Mouse (Mus musculus): ENCODE measurements around the gene Hddc3. TPM values are rescaled to one million over a fixed set of nuclear protein-coding genes. Genes with fewer than 3 reads are reported as not detected.

Gene Hddc3
- polyA plus RNA-seq, 1 experiment from 2014 or later, result 25.4 TPM

- Histone ChIP-seq H3K4me1 (peaks cover 41% of the 10 kb centered on the region), H3K4me2 (replicated peaks) (peak overlapping the region; percentile 94), H3K9ac (replicated peaks) (peak overlapping the region; percentile 82), H3K4me3 (peak overlapping the region; percentile 84), H3K9me3 (no peaks in the 10 kb centered on the region), H3K27ac (replicated peaks) (peak overlapping the region; percentile 68), H3K36me3 (peaks cover 32% of the 10 kb centered on the region), H3K27me3 (no peaks in the 10 kb centered on the region)
- WGBS, result 3% methylated on average over 17 of the region's 17 CpGs
- no peak for ATAC-seq (replicated peaks)
These were observed 3.5 kb upstream of the Hddc3 start for GRCm38 (mm10) chr7:80339371-80339770.

- peak overlapping the region; percentile 82 for H3K9ac ChIP-seq (replicated peaks)
- H3K36me3 ChIP-seq, result peaks cover 25% of the 10 kb centered on the region
- no peaks in the 10 kb centered on the region for H3K9me3 ChIP-seq
- 1% methylated on average over 45 of the region's 45 CpGs for WGBS
- H3K27ac ChIP-seq (replicated peaks), result peak overlapping the region; percentile 92
- H3K27me3 ChIP-seq, result no peaks in the 10 kb centered on the region
- peak; percentile 97 for ATAC-seq (replicated peaks)
- H3K4me2 ChIP-seq (replicated peaks), result peak overlapping the region; percentile 94
- peaks cover 41% of the 10 kb centered on the region for H3K4me1 ChIP-seq
- H3K4me3 ChIP-seq, result peak overlapping the region; percentile 84
These were observed 2.9 kb upstream of the Hddc3 start for GRCm38 (mm10) chr7:80339793-80340628.

GRCm38 (mm10) chr7:80340793-80341192 is 2.1 kb upstream of the Hddc3 start, which contains the start of gene Unc45a:
Gene Unc45a, minus strand, starts transcription at chr7:80341005.
- Histone ChIP-seq H3K4me1 (peaks cover 39% of the 10 kb centered on the region), H3K27ac (replicated peaks) (peak within 1 kb of the TSS; percentile 92), H3K9me3 (no peaks in the 10 kb centered on the region), H3K9ac (replicated peaks) (peak within 1 kb of the TSS; percentile 82), H3K4me2 (replicated peaks) (peak within 1 kb of the TSS; percentile 94), H3K27me3 (no peaks in the 10 kb centered on the region), H3K36me3 (peaks cover 17% of the 10 kb centered on the region), H3K4me3 (peak within 1 kb of the TSS; percentile 84)
- WGBS, result 3% methylated on average over 11 of the region's 11 CpGs
- peak; percentile 30; the same call in 1 of the 2 replicates for ATAC-seq (replicated peaks)

- Histone ChIP-seq H3K4me1 (peaks cover 39% of the 10 kb centered on the region), H3K27ac (replicated peaks) (no peak overlapping the region), H3K27me3 (no peaks in the 10 kb centered on the region), H3K4me3 (no peak overlapping the region), H3K9ac (replicated peaks) (no peak overlapping the region), H3K36me3 (peaks cover 7% of the 10 kb centered on the region), H3K9me3 (no peaks in the 10 kb centered on the region), H3K4me2 (replicated peaks) (no peak overlapping the region)
- ATAC-seq (replicated peaks), result no peak
- WGBS, result 79% methylated on average over 7 of the region's 7 CpGs
These were observed 1.1 kb upstream of the Hddc3 start for GRCm38 (mm10) chr7:80341793-80342192.

GRCm38 (mm10) chr7:80343270-80344018 is 540 bp downstream of the Hddc3 start:
- no peaks in the 10 kb centered on the region for H3K27me3 ChIP-seq
- no peaks in the 10 kb centered on the region for H3K9me3 ChIP-seq
- peak; percentile 9 for ATAC-seq (replicated peaks)
- WGBS, result 28% methylated on average over 19 of the region's 19 CpGs
- peak overlapping the region; percentile 44 for H3K4me3 ChIP-seq
- H3K27ac ChIP-seq (replicated peaks), result peak overlapping the region; percentile 80
- no peaks in the 10 kb centered on the region for H3K36me3 ChIP-seq
- peak overlapping the region; percentile 79 for H3K4me2 ChIP-seq (replicated peaks)
- peaks cover 32% of the 10 kb centered on the region for H3K4me1 ChIP-seq
- H3K9ac ChIP-seq (replicated peaks), result peak overlapping the region; percentile 60

GRCm38 (mm10) chr7:80346173-80346572 is 3.3 kb downstream of the Hddc3 start:
- no peak for ATAC-seq (replicated peaks)
- Histone ChIP-seq H3K27me3 (no peaks in the 10 kb centered on the region), H3K9ac (replicated peaks) (no peak overlapping the region), H3K27ac (replicated peaks) (no peak overlapping the region), H3K4me3 (no peak overlapping the region), H3K4me1 (peaks cover 14% of the 10 kb centered on the region), H3K9me3 (no peaks in the 10 kb centered on the region), H3K4me2 (replicated peaks) (no peak overlapping the region), H3K36me3 (peaks cover 13% of the 10 kb centered on the region)
- WGBS, result 96% methylated on average over 9 of the region's 9 CpGs

- Histone ChIP-seq H3K27ac (replicated peaks) (no peak overlapping the region), H3K4me2 (replicated peaks) (no peak overlapping the region), H3K4me1 (peaks cover 13% of the 10 kb centered on the region), H3K36me3 (peaks cover 18% of the 10 kb centered on the region), H3K4me3 (no peak overlapping the region), H3K9ac (replicated peaks) (no peak overlapping the region), H3K9me3 (no peaks in the 10 kb centered on the region), H3K27me3 (no peaks in the 10 kb centered on the region)
- no peak for ATAC-seq (replicated peaks)
- 93% methylated on average over 5 of the region's 5 CpGs for WGBS
These were observed 3.9 kb downstream of the Hddc3 start for GRCm38 (mm10) chr7:80346830-80347229.

GRCm38 (mm10) chr7:80347670-80348586 is 5.0 kb downstream of the Hddc3 start:
- Histone ChIP-seq H3K4me1 (peaks cover 8% of the 10 kb centered on the region), H3K4me2 (replicated peaks) (no peak overlapping the region), H3K27me3 (no peaks in the 10 kb centered on the region), H3K4me3 (no peak overlapping the region), H3K27ac (replicated peaks) (no peak overlapping the region), H3K9ac (replicated peaks) (no peak overlapping the region), H3K9me3 (no peaks in the 10 kb centered on the region), H3K36me3 (peaks cover 27% of the 10 kb centered on the region)
- ATAC-seq (replicated peaks), result no peak
- WGBS, result 74% methylated on average over 13 of the region's 13 CpGs

- Histone ChIP-seq H3K36me3 (peaks cover 45% of the 10 kb centered on the region), H3K9me3 (no peaks in the 10 kb centered on the region), H3K4me3 (no peak overlapping the region), H3K27ac (replicated peaks) (no peak overlapping the region), H3K4me1 (no peaks in the 10 kb centered on the region), H3K4me2 (replicated peaks) (no peak overlapping the region), H3K9ac (replicated peaks) (no peak overlapping the region), H3K27me3 (no peaks in the 10 kb centered on the region)
- ATAC-seq (replicated peaks), result no peak
- 76% methylated on average over 2 of the region's 2 CpGs for WGBS
These were observed 7.9 kb downstream of the Hddc3 start for GRCm38 (mm10) chr7:80350808-80351207.

GRCm38 (mm10) chr7:80352920-80353319 is 10.0 kb downstream of the Hddc3 start:
- Histone ChIP-seq H3K9ac (replicated peaks) (no peak overlapping the region), H3K36me3 (peaks cover 61% of the 10 kb centered on the region), H3K4me3 (no peak overlapping the region), H3K27ac (replicated peaks) (no peak overlapping the region), H3K4me2 (replicated peaks) (no peak overlapping the region), H3K4me1 (no peaks in the 10 kb centered on the region), H3K27me3 (no peaks in the 10 kb centered on the region), H3K9me3 (no peaks in the 10 kb centered on the region)
- no peak for ATAC-seq (replicated peaks)
- 87% methylated on average over 8 of the region's 8 CpGs for WGBS

GRCm38 (mm10) chr7:80356351-80356750 is 13.4 kb downstream of the Hddc3 start:
- H3K9ac ChIP-seq (replicated peaks), result no peak overlapping the region
- no peak overlapping the region for H3K27ac ChIP-seq (replicated peaks)
- H3K9me3 ChIP-seq, result no peaks in the 10 kb centered on the region
- no peaks in the 10 kb centered on the region for H3K4me1 ChIP-seq
- WGBS, result 89% methylated on average over 13 of the region's 13 CpGs
- H3K4me3 ChIP-seq, result no peak overlapping the region
- peaks cover 78% of the 10 kb centered on the region for H3K36me3 ChIP-seq
- no peak for ATAC-seq (replicated peaks)
- no peaks in the 10 kb centered on the region for H3K27me3 ChIP-seq
- H3K4me2 ChIP-seq (replicated peaks), result no peak overlapping the region

Measured in forebrain, embryonic 15.5 days (tissue).